Mouse (Mus musculus) ES-CJ7 (cell line): ENCODE results near the gene Cldn8.

Experiments used
- DNase-seq: peaks from one replicate; pipeline ENCODE4 v3.0.0; 2011; ENCODE audit warnings: low read depth, low spot score

The Cldn8 gene

DNA sequence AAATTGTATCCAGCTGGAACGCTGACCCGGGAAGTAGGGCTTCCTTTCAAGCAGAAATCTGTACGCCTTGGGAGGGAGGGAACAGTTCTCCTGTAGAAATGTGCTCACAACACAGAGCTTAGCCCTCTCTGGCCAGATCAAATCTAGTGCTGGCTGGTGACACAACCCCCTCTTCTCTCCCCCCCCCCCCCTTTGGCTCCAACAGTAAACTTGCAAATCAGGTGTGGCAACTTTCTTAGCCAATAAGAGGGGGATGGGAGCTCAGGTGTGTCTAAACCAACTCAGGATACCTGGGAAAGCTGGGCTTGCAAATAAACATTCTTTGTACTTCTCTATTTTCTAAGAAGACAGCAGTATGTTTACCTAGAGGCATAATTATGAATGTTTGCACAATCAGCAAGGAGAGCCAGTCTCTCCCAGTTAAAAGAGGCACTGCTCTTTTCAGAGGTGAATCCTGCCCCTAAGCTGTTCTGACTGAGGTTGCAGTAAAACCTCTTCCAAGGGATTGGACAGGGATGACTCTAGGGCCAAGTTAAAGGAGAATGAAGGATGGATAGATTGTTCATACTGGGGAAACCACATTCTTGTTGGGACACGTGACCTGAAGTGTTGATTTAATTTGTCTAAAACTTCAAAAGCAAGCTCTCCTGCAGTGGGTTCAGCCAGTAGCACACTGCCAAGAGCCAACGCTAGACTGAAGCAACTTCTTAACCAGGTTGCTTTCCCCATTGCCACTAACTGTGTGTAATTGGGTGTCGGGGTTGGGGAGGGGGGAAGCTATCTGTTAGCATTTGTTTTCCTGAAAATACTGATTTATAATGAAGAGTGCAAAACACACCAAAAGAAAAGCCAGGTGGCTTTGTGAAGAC, at the start of gene Cldn8:
Gene Cldn8 (minus strand): TSS at position 139 of the 869 bp plus-strand sequence.
- DNase-seq: no peak

GRCm38 (mm10) chr16:88612712-88613111, 49.7 kb upstream of the Cldn8 start:
- no peak for DNase-seq

DNA sequence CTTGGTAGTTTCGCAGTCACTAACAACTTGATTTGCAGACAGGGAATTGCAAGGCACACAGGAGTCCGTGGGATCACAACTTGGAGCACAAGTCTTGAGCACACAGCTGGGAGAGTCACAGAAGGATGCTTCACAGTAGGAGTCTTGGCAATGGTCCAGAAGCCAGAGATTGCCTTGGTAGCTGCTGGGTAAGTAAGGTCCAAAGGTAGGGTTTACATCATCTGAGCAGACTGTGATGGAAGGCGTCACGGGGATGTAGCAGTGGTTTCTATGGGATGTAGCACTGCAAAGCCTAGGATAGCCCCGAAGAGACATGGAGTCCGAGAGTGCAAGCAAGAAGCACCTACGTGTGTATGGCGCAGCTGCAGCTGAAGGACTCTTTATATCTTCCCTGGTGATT, 48.9 kb upstream of the Cldn8 start, which contains the start of gene Krtap24-1:
Gene Krtap24-1 (minus strand): TSS at position 358 of the 400 bp plus-strand sequence.
- no peak for DNase-seq

DNA sequence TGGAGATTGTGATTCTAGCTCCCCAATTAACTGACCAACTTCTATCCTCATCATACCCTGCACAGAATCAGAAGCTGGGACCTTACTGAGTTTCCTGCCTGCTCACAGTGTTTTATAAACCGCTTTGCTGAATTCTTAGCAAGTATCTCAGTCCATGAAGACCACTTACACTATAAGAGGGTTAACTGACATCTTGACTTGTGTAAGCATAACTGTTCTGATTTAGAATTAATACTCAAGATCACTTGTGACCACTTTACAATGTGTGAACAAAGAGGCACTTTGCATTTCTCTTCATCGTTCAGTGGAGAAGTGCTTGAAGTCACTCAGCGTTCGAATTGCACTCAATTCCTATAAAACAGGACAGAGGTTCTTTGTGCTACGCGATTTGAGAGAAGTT, 41.6 kb upstream of the Cldn8 start:
- DNase-seq: no peak

GRCm38 (mm10) chr16:88602464-88602863, 39.5 kb upstream of the Cldn8 start:
- DNase-seq: no peak

DNA sequence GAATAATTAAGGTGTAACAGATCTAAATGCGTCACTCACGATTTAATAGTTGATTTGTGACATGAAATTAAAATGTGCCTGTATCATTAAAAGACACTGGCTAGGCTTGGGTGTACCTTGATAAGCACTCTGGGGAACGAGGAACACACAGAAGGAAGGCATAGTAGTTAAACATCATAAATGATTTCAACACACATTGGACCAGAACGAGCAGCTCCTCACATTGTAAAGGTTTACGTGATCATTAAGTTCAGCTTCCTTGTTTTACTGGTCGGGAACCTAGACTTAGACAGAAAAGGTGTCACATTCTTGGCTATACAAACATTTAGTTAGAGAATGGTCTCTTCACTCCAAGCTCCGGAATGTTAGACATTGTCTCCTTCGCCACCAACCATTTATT, 37.3 kb upstream of the Cldn8 start:
- DNase-seq: no peak

GRCm38 (mm10) chr16:88599504-88600237, 36.7 kb upstream of the Cldn8 start:
- no peak for DNase-seq

- peak; percentile 26 for DNase-seq
These were observed 29.8 kb upstream of the Cldn8 start for GRCm38 (mm10) chr16:88592758-88593157.

GRCm38 (mm10) chr16:88583338-88583737, 20.4 kb upstream of the Cldn8 start:
- no peak for DNase-seq

DNA sequence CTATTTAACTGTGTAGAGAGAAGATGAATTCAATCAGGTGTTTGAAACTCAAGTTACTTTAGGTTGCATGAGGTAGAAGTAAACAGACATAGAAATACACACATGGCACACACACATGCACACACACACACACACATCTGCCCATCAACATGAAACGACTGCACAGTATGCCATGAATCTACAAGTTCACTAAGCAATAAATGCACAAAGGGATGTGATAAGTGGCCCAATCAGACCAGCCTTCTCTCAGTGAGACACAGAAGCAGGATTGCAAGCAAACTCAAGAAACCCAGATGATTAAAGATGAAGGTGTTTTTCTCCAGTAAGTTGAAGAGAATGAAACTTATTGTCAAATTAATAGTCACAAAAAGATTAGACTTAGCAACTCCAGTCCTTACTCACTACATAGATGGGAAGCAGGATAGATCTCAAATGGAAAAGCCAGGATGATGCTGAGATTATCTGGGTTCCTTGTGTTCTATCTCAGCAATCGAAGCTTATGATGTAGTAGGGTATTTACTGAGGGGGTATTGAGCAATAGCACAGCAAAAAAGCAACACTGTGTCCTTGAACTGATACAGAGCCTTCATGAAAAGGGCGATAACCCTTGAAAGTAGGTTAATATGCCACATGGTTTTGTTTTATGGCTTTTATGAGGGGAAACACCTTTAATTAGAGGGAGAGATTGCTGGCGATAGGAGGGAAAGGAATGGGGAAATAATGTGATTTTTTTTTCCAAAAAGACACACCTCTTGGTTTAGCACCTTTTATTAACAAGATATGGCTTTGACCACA, 13.1 kb upstream of the Cldn8 start:
- no peak for DNase-seq

GRCm38 (mm10) chr16:88572904-88573404, 10.0 kb upstream of the Cldn8 start:
- DNase-seq: no peak

GRCm38 (mm10) chr16:88570136-88570535, 7.2 kb upstream of the Cldn8 start:
- DNase-seq: no peak

DNA sequence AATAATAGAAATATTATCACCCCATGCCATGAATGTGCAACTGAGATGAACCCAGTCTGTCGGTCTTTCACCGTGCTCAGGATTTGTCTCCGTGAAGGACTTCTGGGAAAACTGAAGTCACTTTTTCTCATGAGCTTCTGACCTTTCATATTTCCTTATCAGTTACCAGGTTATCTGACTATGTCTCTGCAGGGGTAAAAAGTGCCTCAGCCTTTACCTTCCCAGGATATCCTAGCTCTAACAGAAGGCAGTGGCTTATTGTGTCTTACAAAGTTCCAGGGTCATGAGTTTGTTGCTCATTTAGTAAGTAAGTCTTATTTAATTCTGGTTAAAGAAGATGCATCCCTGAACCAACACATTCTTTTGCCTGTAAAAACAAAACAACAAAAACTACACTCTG, 6.7 kb upstream of the Cldn8 start:
- no peak for DNase-seq

DNA sequence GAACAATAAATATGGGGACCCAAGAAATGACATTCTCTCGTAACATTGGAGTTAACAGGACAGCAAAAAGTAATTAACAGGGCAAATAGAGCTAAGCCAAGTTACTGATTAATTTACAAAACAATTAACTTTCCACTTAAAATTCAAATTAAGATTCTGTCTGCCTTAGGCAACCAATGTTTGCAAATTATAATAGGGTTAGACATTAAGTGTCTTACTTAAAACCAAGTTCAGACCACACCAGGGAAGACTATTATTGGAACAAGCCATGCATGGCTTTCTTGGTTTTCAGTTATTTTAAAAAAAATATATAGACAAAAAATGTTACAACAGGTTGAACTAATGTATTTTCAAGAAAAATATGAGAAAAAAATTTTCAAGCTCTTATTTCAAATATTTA, 6.1 kb upstream of the Cldn8 start:
- DNase-seq: no peak

DNA sequence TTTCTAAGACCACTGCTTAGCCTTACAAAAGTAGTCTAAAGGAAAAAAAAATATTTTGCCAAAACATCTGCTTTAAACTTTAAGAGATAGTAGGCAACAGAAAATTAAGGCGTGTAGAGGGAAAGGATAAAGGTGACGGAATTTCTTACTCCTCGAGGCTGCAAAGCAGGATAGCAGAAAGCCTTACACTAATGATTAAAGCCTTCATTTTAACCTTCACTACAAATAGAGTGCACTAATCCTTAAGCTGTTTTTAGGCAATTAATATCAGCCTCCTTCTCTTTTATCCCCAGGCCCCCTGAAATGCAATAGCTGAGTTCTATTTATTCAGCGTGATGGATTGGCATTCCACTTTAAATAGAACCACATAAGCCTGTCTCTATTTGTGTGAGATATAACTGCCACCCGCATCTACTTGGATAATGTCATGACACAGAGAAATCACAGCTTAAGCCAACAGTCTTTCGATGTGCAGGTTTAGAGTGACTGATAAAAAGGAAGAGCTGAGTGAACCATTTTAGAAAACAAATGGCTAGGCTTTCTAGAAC, 1.3 kb downstream of the Cldn8 start:
- no peak for DNase-seq

DNA sequence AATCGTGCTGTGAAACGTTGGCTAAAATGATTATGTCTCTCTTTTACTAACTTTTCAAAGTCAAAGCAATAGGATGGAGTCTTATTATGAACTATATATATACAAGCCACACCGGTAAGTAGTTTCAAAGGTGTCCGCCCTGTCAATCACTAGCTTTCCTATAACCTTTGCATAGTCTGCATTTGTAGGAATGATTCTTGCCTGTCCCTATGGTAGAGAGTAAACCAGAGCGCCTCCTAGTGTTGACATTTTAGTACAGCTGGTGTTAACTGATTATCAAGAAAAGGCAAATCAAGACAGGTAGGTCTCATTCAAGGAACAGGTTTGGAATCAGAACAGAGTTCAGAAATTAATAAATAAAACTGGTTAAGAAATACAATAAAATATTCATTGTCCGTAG, 20.5 kb downstream of the Cldn8 start:
- peak; percentile 62 for DNase-seq

- DNase-seq: no peak
These were observed 23.0 kb downstream of the Cldn8 start for GRCm38 (mm10) chr16:88539841-88540487.

DNA sequence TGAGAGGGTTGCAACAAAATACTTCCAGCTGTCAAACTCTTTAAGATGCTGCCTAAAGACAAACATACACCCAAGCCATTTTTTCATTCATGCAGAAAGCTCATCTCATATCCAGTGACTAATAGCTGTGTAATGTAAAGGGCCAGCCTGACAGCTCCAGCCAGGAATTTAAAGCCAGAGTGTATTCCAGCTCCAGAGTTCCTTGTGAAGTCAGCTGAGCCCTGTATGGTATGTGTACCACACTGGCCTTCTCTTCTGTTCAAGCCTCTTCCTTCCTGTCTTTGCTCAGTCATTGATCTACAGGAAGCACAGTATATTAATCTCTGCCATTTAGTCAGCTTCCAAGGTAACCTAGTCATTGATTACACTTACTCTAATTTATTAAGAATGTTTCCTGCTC, 51.6 kb downstream of the Cldn8 start:
- DNase-seq: no peak
